Mouse (Mus musculus): Measurements from ENCODE around the gene Ltbp1. TPM values are rescaled to one million over a fixed set of nuclear protein-coding genes. Genes with fewer than 3 reads are reported as not detected.

The Ltbp1 gene
- polyA plus RNA-seq, 1 experiment from 2014 or later = 6.7 TPM

DNA sequence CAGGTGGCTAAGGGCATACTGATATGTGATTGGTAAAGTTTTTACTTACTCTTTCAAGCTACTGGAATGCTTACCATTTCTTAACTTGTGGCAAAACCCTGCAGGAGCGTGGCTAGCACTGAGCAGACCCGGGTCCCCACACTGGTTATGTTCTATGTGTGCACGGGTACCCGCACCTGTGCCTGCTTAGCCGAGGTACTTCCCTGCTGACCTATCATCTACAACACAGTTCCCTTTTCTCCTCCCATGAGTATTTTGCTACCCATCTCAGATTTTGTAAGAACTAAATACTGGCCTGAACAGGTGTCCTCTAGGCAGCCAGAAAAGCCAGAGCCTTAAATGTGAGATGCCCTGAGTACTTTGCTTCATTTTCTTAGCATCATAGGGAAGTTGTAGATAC, 247.2 kb downstream of the Ltbp1 start:
- Histone ChIP-seq H3K27ac (replicated peaks) (no peak overlapping the region), H3K36me3 (no peaks in the 10 kb centered on the region), H3K9me3 (no peaks in the 10 kb centered on the region), H3K9ac (replicated peaks) (no peak overlapping the region), H3K27me3 (no peaks in the 10 kb centered on the region), H3K4me3 (no peak overlapping the region), H3K4me1 (no peaks in the 10 kb centered on the region), H3K4me2 (replicated peaks) (no peak overlapping the region)
- 98% methylated on average over 5 of the region's 5 CpGs for WGBS
- no peak for ATAC-seq (ENCODE audit: low FRiP score, low read depth)

DNA sequence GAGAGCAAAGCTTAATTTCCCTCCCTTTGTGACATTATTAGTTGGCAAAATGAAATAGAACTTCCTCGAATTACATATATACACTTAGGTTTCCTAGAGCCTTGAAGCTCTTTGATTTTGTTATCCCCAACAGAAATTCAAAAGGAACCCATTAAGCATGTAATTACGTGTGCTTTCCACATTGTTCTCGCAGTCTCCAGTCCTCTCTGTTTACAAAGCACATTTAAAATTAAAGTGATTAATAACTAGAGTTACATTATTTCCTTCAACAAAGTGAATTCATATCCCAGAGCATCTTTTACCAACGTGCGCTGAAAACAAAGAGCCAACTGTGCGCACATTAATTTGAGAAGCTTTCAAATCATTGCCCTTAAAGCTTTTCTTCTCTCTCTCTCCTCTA, 249.5 kb downstream of the Ltbp1 start:
- Histone ChIP-seq H3K9ac (replicated peaks) (no peak overlapping the region), H3K36me3 (no peaks in the 10 kb centered on the region), H3K27ac (replicated peaks) (no peak overlapping the region), H3K27me3 (no peaks in the 10 kb centered on the region), H3K4me3 (no peak overlapping the region), H3K4me2 (replicated peaks) (no peak overlapping the region), H3K4me1 (no peaks in the 10 kb centered on the region), H3K9me3 (no peaks in the 10 kb centered on the region)
- WGBS = 79% methylated on average over 6 of the region's 6 CpGs
- no peak for ATAC-seq (ENCODE audit: low FRiP score, low read depth)

DNA sequence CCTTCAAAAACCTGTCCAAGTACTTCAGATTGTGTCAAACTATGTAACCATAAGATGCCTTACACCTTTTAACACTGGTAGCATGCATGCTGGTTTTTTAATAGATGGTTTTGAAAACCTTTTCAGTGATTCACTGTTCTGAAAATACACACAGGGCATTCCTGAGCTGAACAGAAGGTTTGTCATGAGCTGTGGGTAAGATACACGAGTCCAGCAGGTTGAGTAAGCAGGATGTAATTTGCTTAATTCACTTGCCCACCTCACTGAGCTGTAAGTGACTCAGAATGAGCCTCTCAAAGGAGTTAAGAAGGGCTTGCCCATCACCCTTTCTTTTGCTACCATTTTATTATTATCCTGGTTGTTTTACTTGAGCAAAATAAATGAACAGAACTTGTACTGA, 250.6 kb downstream of the Ltbp1 start:
- WGBS = 64% methylated on average over 1 of the region's 1 CpGs
- Histone ChIP-seq H3K9me3 (no peaks in the 10 kb centered on the region), H3K4me2 (replicated peaks) (no peak overlapping the region), H3K27me3 (no peaks in the 10 kb centered on the region), H3K4me1 (no peaks in the 10 kb centered on the region), H3K36me3 (no peaks in the 10 kb centered on the region), H3K27ac (replicated peaks) (no peak overlapping the region), H3K9ac (replicated peaks) (no peak overlapping the region), H3K4me3 (no peak overlapping the region)
- ATAC-seq (ENCODE audit: low FRiP score, low read depth) = no peak

DNA sequence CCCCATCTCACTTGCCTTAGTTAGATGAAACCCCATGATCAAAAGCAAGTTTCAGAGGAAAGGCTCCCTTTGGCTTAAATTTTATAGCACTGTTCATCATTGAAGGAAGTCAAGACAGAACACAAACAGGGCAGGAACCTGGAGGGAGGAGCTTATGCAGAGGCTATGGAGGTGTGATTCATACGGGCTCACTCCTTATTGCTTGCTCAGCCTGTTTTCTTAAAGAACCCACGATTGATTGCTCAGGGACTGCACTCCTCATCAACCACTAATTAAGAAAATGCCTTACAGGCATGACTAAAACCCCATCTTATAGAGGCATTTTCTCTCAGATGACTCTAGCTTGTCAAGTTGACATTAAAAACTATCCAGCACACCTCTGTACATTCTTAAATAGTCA, 253.1 kb downstream of the Ltbp1 start:
- ATAC-seq (ENCODE audit: low FRiP score, low read depth) = no peak
- 82% methylated on average over 2 of the region's 2 CpGs for WGBS
- Histone ChIP-seq H3K27me3 (no peaks in the 10 kb centered on the region), H3K4me1 (no peaks in the 10 kb centered on the region; the same call in 1 of the 2 replicates), H3K9ac (replicated peaks) (no peak overlapping the region), H3K4me2 (replicated peaks) (no peak overlapping the region), H3K27ac (replicated peaks) (no peak overlapping the region), H3K9me3 (no peaks in the 10 kb centered on the region), H3K36me3 (no peaks in the 10 kb centered on the region), H3K4me3 (no peak overlapping the region)

DNA sequence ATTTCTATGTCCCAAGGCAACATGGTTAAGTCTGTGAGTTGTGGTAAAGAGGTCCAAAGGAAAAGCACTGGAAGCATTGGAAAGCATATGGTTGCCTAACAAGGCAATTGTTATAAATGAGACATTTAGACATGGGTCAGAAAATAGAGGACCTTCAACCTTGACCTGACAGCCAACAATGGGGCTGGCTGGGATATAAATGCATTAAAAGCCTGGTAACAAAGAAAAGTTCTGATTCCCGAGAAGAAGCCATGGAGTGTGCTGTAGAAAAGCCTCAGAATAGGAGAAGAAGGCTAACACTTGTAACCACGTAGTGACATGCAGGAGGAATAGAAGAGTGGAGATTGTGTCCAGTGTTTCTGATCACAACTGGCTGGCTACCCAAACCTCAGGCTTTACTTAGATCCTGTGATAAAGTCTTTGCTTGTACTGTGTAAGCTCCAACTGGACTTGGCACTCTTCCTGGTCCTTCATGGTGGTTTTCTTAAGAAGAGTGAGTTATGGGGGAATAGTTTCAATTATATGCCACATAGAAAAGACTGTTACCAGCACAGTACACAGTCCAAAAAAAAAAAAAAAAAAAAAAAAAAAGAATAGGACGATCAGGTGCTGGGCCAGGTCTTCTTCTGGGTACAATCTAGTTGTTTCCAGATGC, 258.1 kb downstream of the Ltbp1 start:
- no peak overlapping the region for H3K9ac ChIP-seq (replicated peaks)
- H3K4me1 ChIP-seq = no peaks in the 10 kb centered on the region; the same call in 1 of the 2 replicates
- H3K4me2 ChIP-seq (replicated peaks) = no peak overlapping the region
- H3K27ac ChIP-seq (replicated peaks) = no peak overlapping the region
- H3K27me3 ChIP-seq = no peaks in the 10 kb centered on the region
- H3K36me3 ChIP-seq = no peaks in the 10 kb centered on the region
- WGBS = 53% methylated on average over 3 of the region's 3 CpGs
- no peak for ATAC-seq (ENCODE audit: low FRiP score, low read depth)
- H3K4me3 ChIP-seq = no peak overlapping the region
- no peaks in the 10 kb centered on the region for H3K9me3 ChIP-seq

DNA sequence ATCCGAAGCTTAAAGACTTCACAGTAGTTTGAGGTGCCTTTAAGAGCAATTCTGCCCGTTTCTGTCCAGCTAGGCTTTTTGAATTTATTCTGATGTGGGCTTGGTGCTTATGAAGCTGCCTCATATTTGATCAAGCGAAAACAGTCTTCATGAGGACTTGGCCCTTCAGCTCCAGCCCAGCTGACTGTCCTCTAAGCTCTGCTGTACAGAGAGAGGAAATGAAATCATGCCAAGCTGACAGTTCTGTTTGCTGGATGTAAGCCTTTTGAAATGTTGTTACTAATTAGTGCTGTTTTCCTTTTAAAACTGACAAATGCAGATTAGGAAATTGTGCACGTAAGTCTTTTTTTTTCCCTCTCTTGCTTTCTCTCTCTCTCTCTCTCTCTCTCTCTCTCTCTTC, 263.1 kb downstream of the Ltbp1 start:
- Histone ChIP-seq H3K27me3 (no peaks in the 10 kb centered on the region), H3K27ac (replicated peaks) (no peak overlapping the region), H3K9ac (replicated peaks) (no peak overlapping the region), H3K9me3 (no peaks in the 10 kb centered on the region), H3K36me3 (no peaks in the 10 kb centered on the region), H3K4me3 (no peak overlapping the region), H3K4me1 (no peaks in the 10 kb centered on the region; the same call in 1 of the 2 replicates), H3K4me2 (replicated peaks) (no peak overlapping the region)
- no peak for ATAC-seq (ENCODE audit: low FRiP score, low read depth)
- 84% methylated on average over 4 of the region's 4 CpGs for WGBS

DNA sequence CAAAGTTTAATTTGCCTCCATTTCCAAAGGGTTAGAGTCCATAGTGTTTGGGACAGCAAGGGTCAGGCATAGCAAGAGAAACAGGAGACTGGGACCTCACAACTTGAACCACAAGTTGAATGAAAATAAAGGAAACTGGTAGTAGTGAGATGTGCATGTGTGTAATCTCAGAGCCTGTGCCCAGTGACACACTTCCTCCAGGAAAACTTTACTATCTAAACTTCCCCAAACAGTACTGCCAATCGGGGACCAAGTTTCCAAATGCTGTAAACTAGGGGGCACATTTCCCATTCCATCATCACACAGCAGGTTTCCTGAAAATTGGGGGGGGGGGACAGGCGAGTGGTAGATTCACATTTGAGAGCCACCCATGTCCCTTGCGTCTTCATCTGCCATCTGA, 267.1 kb downstream of the Ltbp1 start:
- H3K27ac ChIP-seq (replicated peaks) = no peak overlapping the region
- H3K4me2 ChIP-seq (replicated peaks) = no peak overlapping the region
- no peak overlapping the region for H3K9ac ChIP-seq (replicated peaks)
- 93% methylated on average over 3 of the region's 3 CpGs for WGBS
- H3K4me3 ChIP-seq = no peak overlapping the region
- ATAC-seq (ENCODE audit: low FRiP score, low read depth) = no peak
- no peaks in the 10 kb centered on the region for H3K36me3 ChIP-seq
- no peaks in the 10 kb centered on the region for H3K27me3 ChIP-seq
- H3K4me1 ChIP-seq = no peaks in the 10 kb centered on the region
- H3K9me3 ChIP-seq = no peaks in the 10 kb centered on the region

DNA sequence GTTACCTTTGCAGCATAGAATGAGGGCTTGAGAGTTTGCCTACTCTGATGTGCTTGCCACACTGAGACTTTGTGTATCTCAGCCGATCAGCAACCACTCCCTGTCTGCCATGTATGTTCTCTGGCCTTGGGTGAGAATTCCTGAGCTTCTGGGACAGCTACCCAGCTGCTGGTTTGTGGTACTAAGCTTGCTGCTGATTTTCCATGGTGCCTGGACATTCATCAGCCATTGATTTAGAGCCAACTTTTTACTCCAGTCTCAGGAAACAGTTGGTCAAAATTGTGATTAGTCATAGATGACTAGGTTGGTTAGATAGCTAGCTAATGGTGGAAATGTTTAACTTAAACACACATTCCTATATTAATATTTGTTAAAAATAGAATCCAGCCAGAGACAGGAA, 267.9 kb downstream of the Ltbp1 start:
- H3K36me3 ChIP-seq = no peaks in the 10 kb centered on the region
- H3K27ac ChIP-seq (replicated peaks) = no peak overlapping the region
- H3K4me2 ChIP-seq (replicated peaks) = no peak overlapping the region
- H3K27me3 ChIP-seq = no peaks in the 10 kb centered on the region
- H3K4me1 ChIP-seq = no peaks in the 10 kb centered on the region
- H3K9me3 ChIP-seq = no peaks in the 10 kb centered on the region
- 83% methylated on average over 1 of the region's 1 CpGs for WGBS
- no peak for ATAC-seq (ENCODE audit: low FRiP score, low read depth)
- no peak overlapping the region for H3K9ac ChIP-seq (replicated peaks)
- no peak overlapping the region for H3K4me3 ChIP-seq

DNA sequence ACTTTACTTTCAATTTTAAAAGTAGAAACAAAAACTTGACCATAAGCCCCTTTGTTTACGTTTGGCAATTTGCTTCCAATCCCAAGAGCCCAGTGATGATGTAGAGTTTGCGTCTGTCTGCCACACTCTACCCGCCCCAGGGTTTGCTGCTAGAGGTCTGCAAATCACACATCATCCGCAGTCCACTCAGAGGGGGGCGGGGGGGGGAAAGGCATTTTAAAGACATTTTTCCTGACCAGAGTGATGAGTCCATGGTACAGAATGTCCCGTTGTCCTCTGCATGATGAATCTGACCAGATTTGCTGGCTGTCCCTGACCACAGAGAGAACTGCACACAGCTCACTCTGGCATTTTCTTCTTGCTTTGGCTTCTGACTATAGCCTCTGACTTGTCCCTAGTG, 269.9 kb downstream of the Ltbp1 start:
- WGBS = 90% methylated on average over 6 of the region's 6 CpGs

DNA sequence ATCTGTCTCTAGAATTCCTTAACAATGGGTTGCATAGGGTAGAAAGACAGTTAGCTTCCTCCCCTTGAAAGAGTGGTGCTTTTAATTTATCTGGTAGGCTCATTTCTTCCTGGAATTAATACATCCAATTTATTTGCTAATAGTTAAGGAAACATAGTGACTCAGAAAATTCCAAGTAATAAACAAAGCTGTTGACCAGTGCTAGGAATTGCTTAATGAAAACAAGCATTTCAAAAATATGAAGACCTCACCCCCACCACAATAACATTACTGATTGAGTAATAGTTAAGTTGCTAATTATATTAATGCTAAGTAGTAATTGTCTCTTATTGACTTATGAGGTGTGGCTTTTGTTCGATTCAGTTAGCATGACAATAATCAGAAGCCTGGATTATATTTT, 272.7 kb downstream of the Ltbp1 start:
- H3K36me3 ChIP-seq = no peaks in the 10 kb centered on the region
- WGBS = 62% methylated on average over 1 of the region's 1 CpGs
- ATAC-seq (ENCODE audit: low FRiP score, low read depth) = no peak

More for the DNA sequence above, 269.9 kb downstream of the Ltbp1 start:
- no peak overlapping the region for H3K4me3 ChIP-seq
- ATAC-seq (ENCODE audit: low FRiP score, low read depth) = no peak
- H3K9ac ChIP-seq (replicated peaks) = no peak overlapping the region
- no peak overlapping the region for H3K27ac ChIP-seq (replicated peaks)
- no peaks in the 10 kb centered on the region for H3K9me3 ChIP-seq
- no peaks in the 10 kb centered on the region for H3K27me3 ChIP-seq
- no peaks in the 10 kb centered on the region for H3K4me1 ChIP-seq
- no peaks in the 10 kb centered on the region for H3K36me3 ChIP-seq
- no peak overlapping the region for H3K4me2 ChIP-seq (replicated peaks)

DNA sequence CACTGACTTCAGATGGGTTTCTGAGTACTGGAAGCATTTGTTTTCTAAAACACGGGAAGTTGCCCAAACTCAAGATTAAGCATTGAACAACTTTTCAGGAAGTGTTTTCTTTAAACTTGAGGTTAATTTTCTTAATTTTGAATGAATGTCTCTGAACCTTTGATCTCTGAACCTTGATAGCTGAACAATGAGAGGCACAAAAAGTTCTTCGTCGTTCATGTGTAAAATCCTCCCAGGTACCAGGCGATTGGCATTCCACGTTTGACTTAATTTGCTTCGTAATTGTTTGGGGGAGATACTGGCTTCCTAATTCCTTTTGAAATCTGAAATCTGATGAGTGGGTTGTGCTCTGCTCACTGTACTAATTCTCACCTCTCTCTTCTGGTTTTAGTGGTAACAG, 273.2 kb downstream of the Ltbp1 start:
- Histone ChIP-seq H3K9ac (replicated peaks) (no peak overlapping the region), H3K36me3 (no peaks in the 10 kb centered on the region), H3K4me3 (no peak overlapping the region), H3K27me3 (no peaks in the 10 kb centered on the region), H3K4me2 (replicated peaks) (no peak overlapping the region), H3K9me3 (no peaks in the 10 kb centered on the region), H3K27ac (replicated peaks) (no peak overlapping the region), H3K4me1 (no peaks in the 10 kb centered on the region)
- no peak for ATAC-seq (ENCODE audit: low FRiP score, low read depth)
- 37% methylated on average over 6 of the region's 6 CpGs for WGBS

More for the DNA sequence above, 272.7 kb downstream of the Ltbp1 start:
- Histone ChIP-seq H3K4me3 (no peak overlapping the region), H3K27ac (replicated peaks) (no peak overlapping the region), H3K4me2 (replicated peaks) (no peak overlapping the region), H3K9ac (replicated peaks) (no peak overlapping the region), H3K9me3 (no peaks in the 10 kb centered on the region), H3K4me1 (no peaks in the 10 kb centered on the region), H3K27me3 (no peaks in the 10 kb centered on the region)

DNA sequence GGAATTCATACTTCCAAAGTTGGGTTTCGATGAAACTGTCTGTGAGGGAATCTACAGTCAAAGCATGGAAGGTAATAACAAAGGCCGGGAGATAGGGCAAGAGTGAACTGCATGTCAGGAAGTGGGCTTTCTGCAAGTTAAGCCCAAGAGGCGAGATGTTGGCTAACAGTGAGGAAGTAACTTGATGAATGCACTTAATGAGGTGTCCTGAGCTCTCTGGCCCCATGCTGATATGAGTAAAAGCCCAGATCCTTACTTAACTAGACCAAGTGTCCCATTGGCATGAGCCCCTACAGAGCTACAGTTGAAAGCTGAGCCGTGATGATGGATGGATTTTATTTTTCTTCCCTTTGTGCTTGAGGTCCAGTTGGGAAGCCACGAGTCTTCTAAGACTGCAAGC, 276.0 kb downstream of the Ltbp1 start:
- H3K4me1 ChIP-seq = no peaks in the 10 kb centered on the region
- H3K27ac ChIP-seq (replicated peaks) = no peak overlapping the region
- 68% methylated on average over 5 of the region's 5 CpGs for WGBS
- no peak for ATAC-seq (ENCODE audit: low FRiP score, low read depth)
- no peaks in the 10 kb centered on the region for H3K27me3 ChIP-seq
- no peak overlapping the region for H3K4me2 ChIP-seq (replicated peaks)
- no peak overlapping the region for H3K4me3 ChIP-seq
- H3K36me3 ChIP-seq = no peaks in the 10 kb centered on the region
- no peak overlapping the region for H3K9ac ChIP-seq (replicated peaks)
- no peaks in the 10 kb centered on the region for H3K9me3 ChIP-seq
